Mouse (Mus musculus) retina, adult 2 months (tissue): ENCODE measurements around the gene Phc2.
"Not testable (repeated sequence)": the region's sequence is repeated elsewhere in the genome, so short reads cannot be mapped to it uniquely, and the experiment has no call there.

Experiments
- DNase-seq: peaks from one replicate; pipeline ENCODE4 v3.0.0-alpha.2; 2012; ENCODE audit warnings: low read depth, low spot score

The Phc2 gene

DNA sequence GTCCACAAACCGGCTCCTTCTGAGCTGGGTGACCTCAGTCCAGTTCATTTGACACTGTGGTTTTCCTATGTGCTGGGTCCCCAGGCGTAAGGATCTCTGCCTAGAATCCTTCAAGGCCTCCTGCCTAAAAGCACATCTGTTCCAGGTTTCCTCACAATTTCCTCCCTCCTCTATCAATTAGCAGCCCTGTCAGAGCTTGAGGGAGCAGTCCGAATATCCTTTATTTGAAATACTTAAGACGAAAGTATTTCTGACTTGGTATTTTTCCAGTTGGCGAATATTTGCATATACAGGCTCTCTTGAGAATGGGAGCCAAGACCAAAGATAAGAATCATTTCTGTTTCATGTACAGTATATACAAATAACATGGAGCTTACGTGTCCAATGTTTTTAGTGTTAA lies 8.6 kb upstream of the Phc2 start:
- DNase-seq, result no peak

DNA sequence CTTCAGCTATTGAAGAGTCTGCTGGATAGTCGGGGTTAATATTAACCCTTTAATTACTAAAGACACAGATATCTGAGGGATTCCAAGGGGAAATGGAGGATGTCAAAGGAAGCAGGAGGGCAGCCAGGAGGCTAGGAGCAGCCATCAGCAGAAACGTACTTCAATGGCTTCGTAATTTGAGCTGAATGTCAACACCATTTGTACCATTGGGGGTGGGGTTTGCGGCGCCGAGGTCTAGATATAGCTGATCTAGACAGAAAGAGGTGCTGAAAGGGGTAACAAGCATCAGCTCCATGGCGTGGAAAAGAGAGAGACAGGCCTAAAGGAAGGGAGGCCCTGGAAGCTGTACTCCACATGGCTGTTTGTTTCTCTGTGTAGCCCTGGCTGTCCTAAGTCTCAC lies 7.7 kb upstream of the Phc2 start:
- DNase-seq, result no peak

DNA sequence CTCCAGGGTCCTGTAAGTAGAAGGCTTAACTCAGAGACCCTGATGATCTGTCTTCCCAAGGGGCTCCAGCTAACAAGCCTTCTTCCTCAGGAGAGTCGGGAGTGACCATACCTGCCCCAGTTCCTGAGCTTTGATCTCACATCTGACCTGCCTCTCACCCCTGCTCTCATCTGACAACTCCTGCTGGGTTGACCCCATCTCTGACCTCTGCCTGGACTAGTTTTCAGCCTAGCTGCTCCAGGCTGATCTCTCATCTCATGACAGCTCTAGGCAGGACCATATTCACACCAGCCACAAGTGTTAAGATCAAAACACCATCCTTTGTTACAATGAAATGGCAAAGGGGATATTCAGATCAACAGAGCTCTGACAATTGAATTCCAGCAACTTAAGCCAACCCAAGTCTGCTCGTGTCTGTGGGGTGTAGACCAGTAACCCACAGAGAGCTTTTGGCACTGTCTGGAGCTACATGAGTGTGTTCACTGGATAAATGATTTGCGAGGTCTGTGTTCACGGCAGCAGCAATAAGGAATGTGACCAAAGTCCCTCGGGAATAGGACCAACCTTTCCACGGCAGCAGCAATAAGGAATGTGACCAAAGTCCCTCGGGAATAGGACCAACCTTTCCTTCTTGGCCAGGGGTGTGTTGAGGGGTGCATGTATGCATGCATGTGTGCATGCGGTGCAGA lies 5.8 kb upstream of the Phc2 start:
- DNase-seq, result no peak

DNA sequence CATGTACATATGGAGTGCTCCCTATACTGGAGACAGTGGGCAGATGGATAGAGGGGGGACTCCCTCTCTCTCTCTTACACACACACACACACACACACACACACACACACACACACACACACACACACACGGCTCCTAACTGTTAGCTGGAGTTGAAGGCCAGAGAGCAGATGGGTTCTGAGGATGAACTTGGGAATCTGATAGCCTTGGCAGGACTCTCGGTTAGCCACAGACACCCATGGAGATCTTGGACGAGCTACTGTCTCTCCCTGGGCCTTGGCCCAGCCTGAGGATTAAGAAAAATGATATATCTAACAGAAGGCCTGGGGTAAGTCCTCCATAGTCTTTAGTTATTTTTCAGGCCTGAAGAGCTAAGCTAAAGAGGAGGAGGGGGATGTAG lies 3.0 kb upstream of the Phc2 start:
- DNase-seq, result no peak

DNA sequence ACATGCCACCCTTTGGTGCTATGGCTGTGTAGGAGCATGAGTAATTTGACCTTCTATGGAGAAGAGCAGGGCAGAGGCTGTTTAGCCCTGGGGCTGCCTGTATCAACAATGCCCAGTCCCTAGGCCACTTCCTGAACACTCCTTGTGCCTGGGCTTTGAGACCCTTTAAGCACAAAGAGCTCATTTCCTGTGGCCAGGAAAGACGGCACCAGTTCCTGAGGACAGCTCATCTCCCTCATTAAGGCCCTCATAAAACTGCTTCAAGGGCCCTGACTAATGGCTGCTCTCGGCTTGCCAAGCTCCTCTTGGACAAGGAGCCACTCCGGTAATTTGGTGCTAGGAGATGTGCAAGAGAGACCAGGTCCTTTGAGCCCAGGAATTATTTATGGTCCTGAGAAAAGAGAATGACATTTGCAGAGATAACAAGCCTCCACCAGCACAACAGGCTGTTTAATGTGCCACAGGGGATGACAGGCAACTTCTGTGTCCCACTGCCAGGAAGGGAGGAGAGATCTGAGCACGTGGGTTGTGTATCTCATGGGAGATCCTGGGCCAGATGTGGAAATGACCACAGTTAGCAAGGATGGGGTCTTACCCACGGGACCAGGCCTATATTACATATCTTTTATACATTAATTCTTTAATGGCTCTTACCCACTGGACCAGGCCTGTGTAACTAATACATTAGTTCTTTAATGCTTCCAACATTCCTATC lies 1.8 kb upstream of the Phc2 start:
- no peak for DNase-seq

DNA sequence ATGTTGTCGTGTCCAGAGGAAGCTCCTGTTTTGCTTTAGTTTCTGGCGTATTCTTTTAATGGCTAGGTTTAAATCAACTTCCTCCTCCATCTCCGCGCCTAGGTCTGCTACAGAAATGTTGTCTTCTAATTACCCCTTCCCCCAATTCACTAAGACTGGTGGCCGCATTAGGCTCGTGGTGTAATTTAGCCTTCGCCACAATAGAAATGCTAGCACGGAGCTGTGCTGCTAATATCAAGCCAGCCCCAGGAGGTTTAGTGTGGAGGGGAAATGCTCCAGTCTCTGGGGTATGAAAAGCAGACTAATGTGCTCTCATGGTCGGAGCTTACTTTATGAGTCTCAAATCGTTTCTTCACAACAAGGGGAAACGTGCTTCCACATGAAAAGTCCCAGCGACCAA lies 944 bp downstream of the Phc2 start:
- no peak for DNase-seq

DNA sequence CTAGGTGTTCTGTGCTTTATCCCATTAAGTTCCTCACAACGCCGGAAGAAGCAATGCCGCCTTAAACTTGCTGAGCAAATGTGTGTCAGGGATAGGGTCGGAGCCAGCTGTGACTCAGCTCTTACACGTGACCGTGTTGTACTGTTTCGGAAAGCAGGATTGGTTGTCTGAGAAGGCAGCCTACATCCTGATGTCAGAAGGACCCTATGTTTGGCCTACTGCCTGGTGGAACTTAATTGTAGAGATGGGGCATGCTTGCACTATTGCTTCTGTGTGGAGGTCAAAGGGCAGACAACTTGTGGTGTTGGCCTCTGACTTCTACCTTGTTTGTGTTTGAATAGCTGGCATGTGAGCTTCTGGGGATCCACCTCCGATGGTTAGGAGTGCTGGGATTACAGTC lies 5.7 kb downstream of the Phc2 start:
- DNase-seq, result no peak

DNA sequence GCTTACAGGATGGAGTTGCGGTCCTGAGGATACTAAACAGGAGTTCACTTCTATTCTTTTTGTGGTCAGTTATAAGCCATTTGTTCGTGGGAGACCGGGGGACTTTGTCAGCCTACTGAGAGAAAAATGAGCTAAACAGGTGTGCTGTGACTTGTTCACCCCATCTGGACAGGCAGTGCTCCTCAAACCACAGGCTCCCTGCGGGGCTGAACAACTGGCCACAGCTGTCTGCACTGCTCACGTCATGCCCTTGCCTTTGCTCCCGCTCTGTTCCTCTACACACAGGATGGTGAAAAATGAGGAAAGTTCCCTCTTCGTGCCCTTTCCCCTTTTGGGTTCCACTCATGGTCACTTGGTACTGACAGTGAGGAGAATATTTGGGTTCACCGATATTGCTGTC lies 6.6 kb downstream of the Phc2 start:
- no peak for DNase-seq

DNA sequence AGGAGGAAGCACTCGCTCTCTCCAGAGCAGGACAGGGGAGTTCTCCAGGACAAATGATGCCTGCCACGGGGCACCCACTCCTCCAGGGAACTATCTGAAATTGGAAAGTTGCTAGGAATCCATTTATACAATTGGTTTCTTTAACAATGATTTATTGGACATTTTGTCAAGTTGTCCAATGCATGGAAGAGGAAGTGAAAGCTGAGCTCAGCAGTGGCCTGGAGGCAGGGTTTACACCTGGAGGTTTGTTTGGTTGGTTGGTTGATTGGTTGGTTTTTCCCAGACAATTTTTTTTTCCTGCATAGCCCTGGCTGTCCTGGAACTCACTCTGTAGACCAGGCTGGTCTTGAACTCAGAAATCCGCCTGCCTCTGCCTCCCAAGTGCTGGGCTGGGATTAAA lies 9.5 kb downstream of the Phc2 start:
- DNase-seq, result no peak

DNA sequence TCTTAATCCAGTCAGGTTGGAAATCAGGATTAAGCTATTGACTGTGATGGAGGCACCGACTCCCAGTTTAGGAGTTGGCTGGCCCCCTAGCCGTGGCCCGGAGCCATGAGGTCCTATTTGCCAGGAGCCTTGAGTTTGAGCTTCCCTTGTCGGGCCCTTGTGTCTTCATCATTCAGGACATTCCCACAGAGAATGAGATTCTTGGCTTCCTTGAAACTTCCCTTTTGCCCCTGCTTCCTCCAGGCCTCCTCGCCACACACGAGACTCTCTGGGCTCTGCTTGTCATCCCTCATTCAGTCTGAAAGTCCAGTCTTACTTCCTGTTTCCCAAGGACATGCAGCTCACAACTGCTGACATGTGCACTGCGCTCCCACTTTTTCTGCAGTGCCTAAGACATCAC lies 11.9 kb downstream of the Phc2 start:
- DNase-seq, result not testable (repeated sequence)

DNA sequence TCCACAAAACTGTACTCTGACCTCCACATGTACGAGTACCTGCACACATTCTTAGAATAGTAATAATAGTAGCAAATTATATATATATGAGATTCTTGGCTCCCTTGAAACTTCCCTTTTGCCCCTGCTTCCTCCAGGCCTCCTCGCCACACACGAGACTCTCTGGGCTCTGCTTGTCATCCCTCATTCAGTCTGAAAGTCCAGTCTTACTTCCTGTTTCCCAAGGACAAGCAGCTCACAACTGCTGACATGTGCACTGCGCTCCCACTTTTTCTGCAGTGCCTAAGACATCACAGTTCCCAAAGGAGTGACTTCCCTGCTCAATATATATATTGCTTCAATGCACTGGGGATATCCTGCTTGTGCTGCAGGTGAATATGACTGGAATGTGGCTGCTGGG lies 12.7 kb downstream of the Phc2 start:
- not testable (repeated sequence) for DNase-seq

DNA sequence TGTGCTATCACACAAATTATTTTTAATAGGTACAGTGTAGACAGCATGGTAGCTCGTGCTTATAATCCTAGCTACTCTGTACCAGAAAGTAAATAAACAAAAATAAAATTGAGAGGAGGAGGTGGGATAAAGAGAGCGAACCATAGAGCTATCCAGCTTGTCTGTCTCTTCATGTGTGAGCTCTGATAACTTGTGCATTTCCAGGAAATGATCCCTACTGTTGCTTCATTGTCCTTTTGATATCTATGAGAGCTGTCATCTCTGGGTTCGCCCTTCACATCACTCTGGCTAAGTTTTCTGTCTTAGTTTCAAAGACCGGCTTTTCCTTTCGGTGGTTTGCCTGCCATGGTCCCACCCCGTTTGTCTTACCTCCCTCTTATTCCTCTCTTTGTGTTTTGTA lies 14.7 kb downstream of the Phc2 start:
- no peak for DNase-seq

DNA sequence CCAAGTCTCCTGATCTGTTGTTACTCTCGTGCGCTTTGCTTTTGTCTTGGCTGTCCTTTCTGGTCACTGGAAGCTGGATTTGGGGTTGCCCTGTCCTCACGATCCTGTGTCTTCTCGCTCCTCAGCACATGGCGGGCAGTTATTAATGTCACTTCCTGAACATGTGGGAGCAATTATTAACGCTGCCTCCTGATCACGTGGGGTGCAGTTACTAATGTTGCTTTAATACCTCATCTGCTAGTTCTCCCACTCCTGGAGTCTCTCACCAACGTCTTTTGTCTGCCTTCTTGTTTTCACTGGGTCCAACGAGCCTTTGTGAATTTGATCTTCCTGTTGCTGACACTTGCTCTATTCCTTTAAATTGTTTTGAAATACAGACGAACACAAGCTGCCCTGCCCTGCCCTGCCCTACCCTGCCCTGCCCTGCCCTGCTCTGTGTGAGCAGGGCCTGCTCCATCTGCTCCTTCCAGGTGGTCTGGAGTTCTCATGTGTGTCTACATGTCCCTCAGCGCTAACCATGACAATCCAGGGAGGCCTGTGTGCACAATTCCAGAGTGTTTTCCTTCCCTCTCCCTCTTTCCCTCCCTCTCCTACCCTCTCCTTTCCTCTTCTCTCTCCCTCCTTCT lies 16.2 kb downstream of the Phc2 start:
- no peak for DNase-seq

DNA sequence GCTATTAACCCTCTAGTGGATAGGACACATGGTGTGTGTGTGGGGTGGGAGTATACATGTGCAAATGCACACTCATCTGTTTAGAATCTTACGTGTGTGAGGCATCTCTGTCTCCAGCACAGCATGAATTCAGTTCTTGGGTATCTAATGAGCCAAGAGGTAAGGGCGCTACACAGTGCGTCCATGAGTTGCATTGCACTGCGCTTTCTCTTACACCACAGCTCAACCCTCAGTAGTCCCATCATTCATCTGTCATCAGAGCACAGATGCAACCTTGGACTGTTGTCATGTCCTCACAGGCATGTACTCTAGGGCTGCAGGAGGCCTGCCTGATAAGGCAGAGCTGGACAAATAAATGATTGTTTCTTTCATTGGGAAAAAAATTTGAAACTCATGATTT lies 18.0 kb downstream of the Phc2 start:
- DNase-seq, result no peak

DNA sequence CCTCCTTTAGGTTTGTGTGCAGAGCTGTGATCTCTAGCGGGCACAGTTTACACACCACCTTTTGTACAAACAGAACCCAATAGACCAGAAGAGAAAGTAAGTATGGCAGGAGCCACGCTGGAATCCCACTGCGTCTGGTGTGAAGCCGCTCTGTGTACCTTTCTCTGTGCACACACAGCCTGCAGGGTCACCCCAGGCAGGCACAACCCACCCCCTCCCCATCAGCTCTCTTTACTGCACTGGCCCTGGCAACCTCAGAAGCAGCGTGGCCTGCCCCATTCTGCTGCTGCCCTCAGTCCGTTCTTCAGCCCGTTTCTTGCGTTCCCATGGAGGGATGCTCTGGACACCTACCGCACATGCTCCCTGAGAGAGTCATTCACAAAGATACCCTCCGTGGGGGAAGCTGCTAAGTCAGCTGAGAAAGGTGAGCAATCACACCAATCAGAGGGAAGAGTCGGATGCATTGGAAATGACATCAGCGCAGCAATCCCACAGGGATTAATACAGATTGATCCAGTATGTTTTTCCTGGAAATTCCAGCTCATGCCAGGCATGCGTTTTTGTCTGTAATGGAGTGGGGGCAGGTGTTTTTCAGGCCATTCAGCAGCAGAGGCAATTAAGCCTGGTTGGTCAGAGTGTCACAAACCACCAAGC lies 24.2 kb downstream of the Phc2 start:
- no peak for DNase-seq

DNA sequence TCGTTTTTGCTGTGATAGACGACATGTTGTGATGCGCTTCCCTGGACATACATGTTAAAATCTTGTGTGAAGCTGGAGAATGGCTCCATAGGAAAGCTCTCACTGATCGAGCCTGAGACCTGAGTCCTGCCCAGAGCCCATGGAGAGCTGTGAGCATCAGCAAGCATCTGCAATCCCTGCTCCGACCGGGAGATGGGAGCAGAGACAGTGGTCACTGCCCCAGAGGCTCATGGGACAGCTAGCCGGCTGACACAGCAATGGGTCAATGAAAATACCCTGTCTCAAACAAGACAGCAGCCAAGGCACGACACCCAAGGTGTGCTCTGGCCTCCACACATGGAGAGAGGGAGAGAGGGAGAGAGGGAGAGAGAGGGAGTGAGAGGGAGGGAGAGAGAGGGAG lies 26.6 kb downstream of the Phc2 start:
- DNase-seq, result no peak

DNA sequence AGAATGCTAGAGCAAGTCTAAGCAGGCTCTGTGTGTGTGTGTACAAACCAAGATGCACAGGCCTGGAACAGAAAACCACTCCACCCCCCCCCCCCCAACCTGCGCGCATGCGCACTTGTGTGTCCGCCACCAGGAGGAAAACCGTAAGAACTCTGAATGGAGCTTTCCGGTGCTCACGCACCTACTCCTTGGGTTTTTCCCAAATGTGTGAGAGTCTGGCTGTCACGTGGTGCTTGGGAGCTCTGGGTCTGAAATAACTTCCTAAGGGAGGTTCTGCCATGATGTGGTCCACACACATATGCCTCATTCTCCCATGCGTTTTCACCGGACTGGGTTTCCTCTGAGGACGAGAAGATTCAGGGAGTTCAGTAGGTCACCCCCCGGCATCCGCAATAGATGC lies 27.8 kb downstream of the Phc2 start:
- DNase-seq, result no peak

DNA sequence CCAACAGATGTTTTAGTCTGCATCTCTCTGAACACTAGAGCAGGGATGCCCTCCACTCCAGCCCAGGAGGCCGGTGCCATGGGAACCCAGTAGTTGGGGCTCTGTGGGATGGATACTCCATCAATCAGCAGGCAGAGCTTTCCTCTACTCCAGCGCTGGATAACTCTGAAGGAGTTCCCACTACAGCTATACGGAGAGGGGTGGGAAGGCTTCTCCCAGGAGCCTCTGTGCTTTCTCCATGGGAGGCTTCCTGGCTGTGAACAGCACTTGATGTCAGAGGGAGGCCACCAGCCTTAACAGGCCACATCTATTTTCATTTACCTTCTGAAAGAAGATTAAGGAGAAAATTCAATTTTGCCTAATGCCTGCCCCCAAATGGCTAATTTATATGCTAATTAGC lies 29.2 kb downstream of the Phc2 start:
- no peak for DNase-seq

DNA sequence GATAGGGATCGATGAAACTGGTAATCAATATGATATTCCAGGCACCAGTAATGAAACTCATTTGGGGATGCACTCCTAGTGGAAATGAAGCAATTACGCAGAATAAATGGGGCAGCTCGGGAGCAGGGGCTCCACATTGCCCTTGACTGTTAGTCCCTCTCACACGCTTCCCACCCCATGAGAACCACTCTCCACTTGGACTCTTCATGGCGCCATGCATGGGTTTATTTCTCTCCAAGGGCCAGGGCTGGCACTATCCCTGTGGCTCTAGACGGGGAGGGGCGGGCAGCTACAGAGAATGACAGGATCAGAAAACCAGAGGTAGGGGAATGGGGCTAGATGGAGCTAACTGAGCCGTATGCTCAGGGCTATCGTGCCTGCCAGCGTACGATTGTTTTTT lies 29.6 kb downstream of the Phc2 start:
- DNase-seq, result no peak

DNA sequence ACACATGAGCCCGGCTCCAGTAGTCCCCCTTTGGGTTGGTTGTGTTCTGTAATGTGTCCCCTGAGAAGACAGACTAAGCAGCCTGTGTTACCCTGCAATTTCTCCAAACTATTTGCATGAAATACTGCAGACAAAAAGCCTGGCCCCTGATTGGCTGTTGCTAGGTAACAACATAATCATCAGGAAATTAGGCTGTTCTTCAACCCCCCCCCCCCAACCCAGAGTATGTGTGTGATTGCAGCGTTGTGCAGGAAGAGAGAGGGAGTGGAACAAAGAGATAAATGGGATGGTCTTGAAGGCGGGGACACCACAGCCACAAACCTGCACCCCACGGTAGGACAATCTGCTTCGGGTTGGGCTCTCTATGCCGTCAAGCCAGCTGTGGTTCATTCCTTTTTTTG lies 34.0 kb downstream of the Phc2 start:
- DNase-seq, result no peak

DNA sequence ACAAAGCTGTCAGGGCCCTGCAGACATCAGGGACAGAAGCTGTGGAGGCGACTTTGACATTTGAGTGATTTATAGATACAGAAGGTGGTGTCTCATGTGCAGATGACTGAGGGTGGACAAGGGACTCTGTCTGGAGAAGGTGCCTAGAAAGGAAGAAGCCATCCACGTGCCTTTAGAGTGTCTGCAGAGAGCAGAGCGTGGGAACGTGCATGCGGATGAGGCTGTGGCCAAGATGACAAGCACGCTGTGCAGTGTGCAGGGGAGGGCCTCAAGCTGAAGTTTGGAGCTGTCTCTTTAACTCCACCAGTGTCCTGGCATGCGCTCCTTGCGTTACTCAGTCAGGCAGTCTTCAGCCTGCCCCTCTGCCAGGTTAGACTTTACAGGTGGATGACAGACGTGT lies 34.5 kb downstream of the Phc2 start:
- no peak for DNase-seq

DNA sequence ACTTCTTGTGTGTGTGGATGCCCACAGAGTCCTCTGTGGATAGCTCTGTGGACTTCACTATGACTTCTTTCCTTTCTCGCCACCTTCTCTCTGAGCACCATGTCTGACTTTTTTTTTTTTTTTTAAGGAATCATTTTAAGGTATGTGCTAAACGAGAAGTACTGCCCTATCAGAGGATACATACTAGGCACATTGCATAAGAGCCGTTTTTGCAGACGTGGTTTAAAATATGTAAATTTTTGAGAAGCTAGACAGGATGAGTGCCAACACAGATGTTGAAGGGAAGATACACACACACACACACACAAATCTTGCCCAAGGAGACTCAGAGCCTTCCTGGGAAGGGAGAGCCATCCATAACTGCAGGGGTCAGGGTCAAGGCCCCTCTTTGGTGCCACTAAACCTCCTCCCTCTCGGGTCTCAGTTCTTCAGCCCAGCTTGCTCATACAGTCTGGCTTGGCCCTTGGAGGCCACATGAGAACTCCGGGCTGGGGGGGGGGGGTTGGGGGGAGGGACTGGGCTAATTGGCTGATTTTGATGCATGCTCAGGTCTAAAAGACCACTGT lies 35.3 kb downstream of the Phc2 start:
- no peak for DNase-seq
